Mouse (Mus musculus) central nervous system, embryonic 11.5 days (tissue): ENCODE data around the gene Camk2g. TPM values are rescaled to one million over a fixed set of nuclear protein-coding genes. Genes with fewer than 3 reads are reported as not detected.

Source experiments
- polyA plus RNA-seq: library from polyadenylated mRNA; depleted of rRNA; stranded (reverse); fragments of >200 nt; gene quantifications from 2 replicates; pipeline ENCODE4 v1.2.3, GENCODE M21; 2012; rRNA removed

The Camk2g gene
- polyA plus RNA-seq, result 33.2 and 54.0 TPM in 2 replicates

GRCm38 (mm10) chr14:20793758-20794531, at the start of gene Camk2g:
Camk2g (minus strand) TSS chr14:20794088.

GRCm38 (mm10) chr14:20836171-20836904, 42.5 kb upstream of the Camk2g start, which contains the start of gene Plau:
Plau (plus strand) TSS chr14:20836660.

GRCm38 (mm10) chr14:20733952-20734774, 59.7 kb downstream of the Camk2g start, which contains the start of gene Ndst2:
Ndst2 (minus strand) TSS chr14:20734562.

GRCm38 (mm10) chr14:20707201-20708190, 86.4 kb downstream of the Camk2g start, which contains the start of gene Zswim8:
Zswim8 (plus strand) TSS chr14:20707552.

GRCm38 (mm10) chr14:20702741-20703381, 91.0 kb downstream of the Camk2g start, which contains the start of gene Chchd1:
Chchd1 (plus strand) TSS chr14:20703006.

GRCm38 (mm10) chr14:20694884-20695760, 98.8 kb downstream of the Camk2g start, which contains the start of gene Fut11:
Fut11 (plus strand) TSS chr14:20694968.

Other genes starting within 250 kb of the Camk2g start
- gene Ppp3cb, start 247.5 kb downstream of the Camk2g start, polyA plus RNA-seq, result 66.8 and 96.5 TPM in 2 replicates
- 15.9 and 20.4 TPM in 2 replicates for gene Usp54, start 153.0 kb downstream of the Camk2g start, polyA plus RNA-seq
- gene Myoz1, start 137.5 kb downstream of the Camk2g start, polyA plus RNA-seq, result 0.24 and 1.3 TPM in 2 replicates
- gene Synpo2l, start 125.7 kb downstream of the Camk2g start, polyA plus RNA-seq, result 1.2 and 6.3 TPM in 2 replicates
- gene Sec24c, start 119.8 kb downstream of the Camk2g start, polyA plus RNA-seq, result 89.9 and 120 TPM in 2 replicates
- gene Fut11, start 99.1 kb downstream of the Camk2g start, polyA plus RNA-seq, result 10.3 and 16.4 TPM in 2 replicates
- 167 and 168 TPM in 2 replicates for gene Chchd1, start 91.1 kb downstream of the Camk2g start, polyA plus RNA-seq
- 90.5 and 156 TPM in 2 replicates for gene Zswim8, start 86.5 kb downstream of the Camk2g start, polyA plus RNA-seq
- gene Ndst2, start 59.5 kb downstream of the Camk2g start, polyA plus RNA-seq, result 24.6 and 40.4 TPM in 2 replicates
- 2.4 and 4.7 TPM in 2 replicates for gene Plau, start 42.6 kb upstream of the Camk2g start, polyA plus RNA-seq
- 25.6 and 45.5 TPM in 2 replicates for gene Vcl, start 135.3 kb upstream of the Camk2g start, polyA plus RNA-seq